Mouse (Mus musculus): ENCODE measurements at regions not wholly inside any gene's neighbourhood (a gene's known extent, or its start where the extent isn't known, plus 50 kb on each side); places are given as distances from the start of the nearest gene placed in this dataset.

GRCm38 (mm10) chr1:184425694-184426093, 306.7 kb downstream of the Hlx start:
- no peaks in the 10 kb centered on the region for H3K4me1 ChIP-seq

GRCm38 (mm10) chr1:184424035-184424434, 308.4 kb downstream of the Hlx start:
- Histone ChIP-seq H3K4me2 (no peak overlapping the region), H3K9ac (replicated peaks) (no peak overlapping the region), H3K9me3 (replicated peaks) (no peaks in the 10 kb centered on the region), H3K27ac (replicated peaks) (no peak overlapping the region), H3K27me3 (replicated peaks) (no peaks in the 10 kb centered on the region; the same call in 1 of the 2 replicates), H3K4me1 (no peaks in the 10 kb centered on the region), H3K4me3 (replicated peaks) (no peak overlapping the region), H3K36me3 (no peaks in the 10 kb centered on the region)
- 81% methylated on average over 2 of the region's 2 CpGs for WGBS
- ATAC-seq (ENCODE audit: low FRiP score): no peak

More at GRCm38 (mm10) chr1:184425694-184426093, 306.7 kb downstream of the Hlx start:
- Histone ChIP-seq H3K27ac (replicated peaks) (no peak overlapping the region), H3K9ac (replicated peaks) (no peak overlapping the region), H3K4me3 (replicated peaks) (no peak overlapping the region), H3K36me3 (no peaks in the 10 kb centered on the region), H3K9me3 (replicated peaks) (no peaks in the 10 kb centered on the region), H3K27me3 (replicated peaks) (no peaks in the 10 kb centered on the region; the same call in 1 of the 2 replicates), H3K4me2 (no peak overlapping the region)
- WGBS: 94% methylated on average over 1 of the region's 1 CpGs
- no peak for ATAC-seq (ENCODE audit: low FRiP score)

- ATAC-seq (ENCODE audit: low FRiP score): no peak
- Histone ChIP-seq H3K4me3 (replicated peaks) (no peak overlapping the region), H3K9me3 (replicated peaks) (no peaks in the 10 kb centered on the region), H3K4me1 (no peaks in the 10 kb centered on the region), H3K36me3 (no peaks in the 10 kb centered on the region), H3K27ac (replicated peaks) (no peak overlapping the region), H3K9ac (replicated peaks) (no peak overlapping the region), H3K4me2 (no peak overlapping the region), H3K27me3 (replicated peaks) (no peaks in the 10 kb centered on the region)
- 76% methylated on average over 12 of the region's 12 CpGs for WGBS
Measured at GRCm38 (mm10) chr1:184412596-184412995, 319.8 kb downstream of the Hlx start.

GRCm38 (mm10) chr1:184411066-184411465, 321.4 kb downstream of the Hlx start:
- Histone ChIP-seq H3K9ac (replicated peaks) (no peak overlapping the region), H3K4me2 (no peak overlapping the region), H3K4me3 (replicated peaks) (no peak overlapping the region), H3K36me3 (no peaks in the 10 kb centered on the region), H3K4me1 (no peaks in the 10 kb centered on the region), H3K27ac (replicated peaks) (no peak overlapping the region), H3K27me3 (replicated peaks) (no peaks in the 10 kb centered on the region), H3K9me3 (replicated peaks) (no peaks in the 10 kb centered on the region)
- ATAC-seq (ENCODE audit: low FRiP score): no peak
- WGBS: 49% methylated on average over 3 of the region's 3 CpGs

GRCm38 (mm10) chr1:184409986-184410385, 322.4 kb downstream of the Hlx start:
- H3K27me3 ChIP-seq (replicated peaks): no peaks in the 10 kb centered on the region
- H3K4me2 ChIP-seq: no peak overlapping the region
- ATAC-seq (ENCODE audit: low FRiP score): no peak
- 68% methylated on average over 7 of the region's 7 CpGs for WGBS
- no peaks in the 10 kb centered on the region for H3K36me3 ChIP-seq
- H3K27ac ChIP-seq (replicated peaks): no peak overlapping the region
- no peaks in the 10 kb centered on the region for H3K4me1 ChIP-seq
- no peak overlapping the region for H3K4me3 ChIP-seq (replicated peaks)
- H3K9ac ChIP-seq (replicated peaks): no peak overlapping the region
- no peaks in the 10 kb centered on the region for H3K9me3 ChIP-seq (replicated peaks)

GRCm38 (mm10) chr1:184402985-184403384, 329.4 kb downstream of the Hlx start:
- no peak overlapping the region for H3K4me2 ChIP-seq
- no peak overlapping the region for H3K9ac ChIP-seq (replicated peaks)
- peaks cover 4% of the 10 kb centered on the region; the same call in 1 of the 2 replicates for H3K4me1 ChIP-seq
- no peak for ATAC-seq (ENCODE audit: low FRiP score)
- no peaks in the 10 kb centered on the region for H3K9me3 ChIP-seq (replicated peaks)
- H3K27ac ChIP-seq (replicated peaks): no peak overlapping the region
- no peaks in the 10 kb centered on the region for H3K27me3 ChIP-seq (replicated peaks)
- no peaks in the 10 kb centered on the region for H3K36me3 ChIP-seq
- no peak overlapping the region for H3K4me3 ChIP-seq (replicated peaks)
- WGBS: 35% methylated on average over 6 of the region's 6 CpGs

- Histone ChIP-seq H3K9ac (replicated peaks) (no peak overlapping the region), H3K4me2 (no peak overlapping the region), H3K4me3 (replicated peaks) (no peak overlapping the region), H3K27ac (replicated peaks) (no peak overlapping the region), H3K36me3 (no peaks in the 10 kb centered on the region), H3K9me3 (replicated peaks) (no peaks in the 10 kb centered on the region), H3K4me1 (0 out of 2 replicates have a peak, but pooled peaks cover 4% of the 10 kb centered on the region), H3K27me3 (replicated peaks) (no peaks in the 10 kb centered on the region)
- 62% methylated on average over 15 of the region's 15 CpGs for WGBS
- ATAC-seq (ENCODE audit: low FRiP score): no peak
Measured at GRCm38 (mm10) chr1:184395215-184395614, 337.2 kb downstream of the Hlx start.

- no peaks in the 10 kb centered on the region for H3K9me3 ChIP-seq (replicated peaks)
- WGBS: 76% methylated on average over 12 of the region's 12 CpGs
- H3K36me3 ChIP-seq: no peaks in the 10 kb centered on the region
- 0 out of 2 replicates have a peak, but pooled peaks cover 4% of the 10 kb centered on the region for H3K4me1 ChIP-seq
- peak overlapping the region; percentile 5; the same call in 1 of the 2 replicates for H3K4me2 ChIP-seq
- no peak overlapping the region for H3K4me3 ChIP-seq (replicated peaks)
- no peak for ATAC-seq (ENCODE audit: low FRiP score)
- no peak overlapping the region for H3K9ac ChIP-seq (replicated peaks)
- no peaks in the 10 kb centered on the region for H3K27me3 ChIP-seq (replicated peaks)
- peak overlapping the region; percentile 18; the same call in 1 of the 2 replicates for H3K27ac ChIP-seq (replicated peaks)
Measured at GRCm38 (mm10) chr1:184394559-184395194, 337.7 kb downstream of the Hlx start.

GRCm38 (mm10) chr1:184384088-184384823, 348.2 kb downstream of the Hlx start:
- ATAC-seq (ENCODE audit: low FRiP score): no peak
- Histone ChIP-seq H3K27me3 (replicated peaks) (no peaks in the 10 kb centered on the region), H3K4me2 (no peak overlapping the region), H3K4me3 (replicated peaks) (no peak overlapping the region), H3K9me3 (replicated peaks) (no peaks in the 10 kb centered on the region), H3K36me3 (no peaks in the 10 kb centered on the region), H3K4me1 (no peaks in the 10 kb centered on the region), H3K9ac (replicated peaks) (no peak overlapping the region), H3K27ac (replicated peaks) (no peak overlapping the region)
- 53% methylated on average over 7 of the region's 7 CpGs for WGBS

GRCm38 (mm10) chr1:184378665-184379064, 344.6 kb upstream of the 1700056E22Rik start:
- Histone ChIP-seq H3K36me3 (no peaks in the 10 kb centered on the region), H3K9ac (replicated peaks) (no peak overlapping the region), H3K4me3 (replicated peaks) (no peak overlapping the region), H3K4me2 (no peak overlapping the region), H3K27ac (replicated peaks) (no peak overlapping the region), H3K4me1 (0 out of 2 replicates have a peak, but pooled peaks cover 3% of the 10 kb centered on the region), H3K9me3 (replicated peaks) (no peaks in the 10 kb centered on the region), H3K27me3 (replicated peaks) (no peaks in the 10 kb centered on the region)
- WGBS: 83% methylated on average over 1 of the region's 1 CpGs
- ATAC-seq (ENCODE audit: low FRiP score): no peak

GRCm38 (mm10) chr1:184365026-184365425, 330.9 kb upstream of the 1700056E22Rik start:
- Histone ChIP-seq H3K27ac (replicated peaks) (no peak overlapping the region), H3K4me2 (no peak overlapping the region), H3K9me3 (replicated peaks) (no peaks in the 10 kb centered on the region), H3K4me1 (no peaks in the 10 kb centered on the region), H3K27me3 (replicated peaks) (no peaks in the 10 kb centered on the region), H3K9ac (replicated peaks) (no peak overlapping the region), H3K36me3 (no peaks in the 10 kb centered on the region), H3K4me3 (replicated peaks) (no peak overlapping the region)
- no peak for ATAC-seq (ENCODE audit: low FRiP score)

- Histone ChIP-seq H3K4me2 (no peak overlapping the region), H3K36me3 (no peaks in the 10 kb centered on the region), H3K9ac (replicated peaks) (no peak overlapping the region), H3K27me3 (replicated peaks) (no peaks in the 10 kb centered on the region), H3K27ac (replicated peaks) (no peak overlapping the region), H3K9me3 (replicated peaks) (no peaks in the 10 kb centered on the region), H3K4me1 (0 out of 2 replicates have a peak, but pooled peaks cover 4% of the 10 kb centered on the region), H3K4me3 (replicated peaks) (no peak overlapping the region)
- no peak for ATAC-seq (ENCODE audit: low FRiP score)
- 78% methylated on average over 6 of the region's 6 CpGs for WGBS
Measured at GRCm38 (mm10) chr1:184358226-184358568, 324.1 kb upstream of the 1700056E22Rik start.

Data from neural tube, embryonic 15.5 days (tissue).